Mouse (Mus musculus) stomach, embryonic 15.5 days (tissue): ENCODE results near the gene Tubb5. TPM values are rescaled to one million over a fixed set of nuclear protein-coding genes. Genes with fewer than 3 reads are reported as not detected.
A peak's percentile ranks its signal among the peaks of the same experiment; 100 is the strongest.

Experiments used
- ATAC-seq: fragments of 200-750 bp; cut with Nextera tagmentation; 2 replicates; pipeline ENCODE4 v1.8.0; 2017; ENCODE audit warnings: low read depth, moderate number of reproducible peaks, moderate TSS enrichment; ENCODE audit not compliant: insufficient read depth, low FRiP score
- H3K27ac ChIP-seq: fragments of 300-500 bp; sonication (generic); 2 replicates; pipeline ENCODE4 v1.5.1; 2015; ENCODE audit warnings: mild to moderate bottlenecking, inconsistent platforms
- H3K27me3 ChIP-seq: fragments of 300-500 bp; sonication (generic); replicated peaks from 2 replicates; pipeline ENCODE4 v1.6.1; 2015; ENCODE audit warnings: inconsistent platforms
- H3K36me3 ChIP-seq: fragments of 300-500 bp; sonication (generic); 2 replicates; pipeline ENCODE4 v1.6.1; 2015; ENCODE audit warnings: inconsistent platforms
- H3K4me1 ChIP-seq: fragments of 300-500 bp; sonication (generic); 2 replicates; pipeline ENCODE4 v1.6.1; 2015; ENCODE audit warnings: inconsistent platforms
- H3K4me2 ChIP-seq: fragments of 300-500 bp; sonication (generic); 2 replicates; pipeline ENCODE4 v1.6.1; 2015; ENCODE audit warnings: mild to moderate bottlenecking, inconsistent platforms
- H3K4me3 ChIP-seq: fragments of 300-500 bp; sonication (generic); replicated peaks from 2 replicates; pipeline ENCODE4 v1.5.1; 2015; ENCODE audit warnings: inconsistent platforms
- H3K9ac ChIP-seq: fragments of 300-500 bp; sonication (generic); 2 replicates; pipeline ENCODE4 v1.6.1; 2015; ENCODE audit warnings: inconsistent platforms
- H3K9me3 ChIP-seq: fragments of 300-500 bp; sonication (generic); 2 replicates; pipeline ENCODE4 v1.6.1; 2016; ENCODE audit warnings: inconsistent platforms
- WGBS: fragments of 180-500 bp; shearing (Covaris S2); methylation state at CpG from one replicate; pipeline ENCODE4 v1.1.7; 2015; 5-methylcytosine and 5-hydroxymethylcytosine counted together
- polyA plus RNA-seq: library from polyadenylated mRNA; unstranded; fragments of >200 nt; fragmentation: Nextera tagmentation; extraction: Ambion mirVana; gene quantifications from 2 replicates; pipeline ENCODE4 v1.2.1, GENCODE M21; 2015

Tubb5 gene
- 762 and 772 TPM in 2 replicates for polyA plus RNA-seq

GRCm38 (mm10) chr17:35838122-35838544 is at the start of gene Tubb5:
Gene Tubb5 (minus strand): TSS chr17:35838306.
- peaks cover 26% of the 10 kb centered on the region for H3K36me3 ChIP-seq
- peak within 1 kb of the TSS; percentile 95 for H3K27ac ChIP-seq
- H3K9ac ChIP-seq: peak within 1 kb of the TSS; percentile 81
- under 1% methylated on average over 29 of the region's 29 CpGs for WGBS
- no peaks in the 10 kb centered on the region for H3K9me3 ChIP-seq
- peak within 1 kb of the TSS; percentile 81 for H3K4me2 ChIP-seq
- peak; percentile 81 for ATAC-seq
- peak within 1 kb of the TSS; percentile 67 for H3K4me3 ChIP-seq
- H3K27me3 ChIP-seq: no peaks in the 10 kb centered on the region
- peaks cover 34% of the 10 kb centered on the region for H3K4me1 ChIP-seq

GRCm38 (mm10) chr17:35887725-35888124 is 49.6 kb upstream of the Tubb5 start:
- Histone ChIP-seq H3K9ac (no peak overlapping the region), H3K27ac (no peak overlapping the region), H3K27me3 (no peaks in the 10 kb centered on the region), H3K36me3 (peaks cover 66% of the 10 kb centered on the region), H3K4me3 (no peak overlapping the region), H3K4me2 (no peak overlapping the region), H3K9me3 (no peaks in the 10 kb centered on the region), H3K4me1 (no peaks in the 10 kb centered on the region)
- WGBS: 93% methylated on average over 11 of the region's 17 CpGs
- ATAC-seq: no peak

GRCm38 (mm10) chr17:35883777-35884176 is 45.7 kb upstream of the Tubb5 start:
- Histone ChIP-seq H3K4me3 (no peak overlapping the region), H3K4me2 (no peak overlapping the region), H3K4me1 (0 out of 2 replicates have a peak, but pooled peaks cover 9% of the 10 kb centered on the region), H3K9ac (no peak overlapping the region), H3K27ac (no peak overlapping the region), H3K36me3 (peaks cover 53% of the 10 kb centered on the region), H3K27me3 (no peaks in the 10 kb centered on the region), H3K9me3 (no peaks in the 10 kb centered on the region)
- ATAC-seq: no peak
- 93% methylated on average over 14 of the region's 14 CpGs for WGBS

GRCm38 (mm10) chr17:35882924-35883323 is 44.8 kb upstream of the Tubb5 start:
- Histone ChIP-seq H3K27me3 (no peaks in the 10 kb centered on the region), H3K36me3 (peaks cover 45% of the 10 kb centered on the region), H3K4me3 (no peak overlapping the region), H3K4me1 (0 out of 2 replicates have a peak, but pooled peaks cover 9% of the 10 kb centered on the region), H3K4me2 (no peak overlapping the region), H3K27ac (no peak overlapping the region), H3K9ac (no peak overlapping the region), H3K9me3 (no peaks in the 10 kb centered on the region)
- WGBS: 90% methylated on average over 17 of the region's 17 CpGs
- ATAC-seq: no peak

- 5% methylated on average over 66 of the region's 66 CpGs for WGBS
- Histone ChIP-seq H3K36me3 (peaks cover 28% of the 10 kb centered on the region), H3K27ac (peak within 1 kb of the TSS; percentile 71), H3K27me3 (no peaks in the 10 kb centered on the region), H3K9ac (peak within 1 kb of the TSS; percentile 88), H3K4me3 (peak within 1 kb of the TSS; percentile 85), H3K4me1 (0 out of 2 replicates have a peak, but pooled peaks cover 9% of the 10 kb centered on the region), H3K9me3 (no peaks in the 10 kb centered on the region), H3K4me2 (peak within 1 kb of the TSS; percentile 64)
- ATAC-seq: peak; percentile 93
Measured at GRCm38 (mm10) chr17:35879245-35880057, 41.3 kb upstream of the Tubb5 start, which contains the start of gene Dhx16. Gene Dhx16 (plus strand): TSS chr17:35879819.

- H3K4me1 ChIP-seq: peaks cover 18% of the 10 kb centered on the region
- H3K27ac ChIP-seq: no peak overlapping the region
- WGBS: 84% methylated on average over 6 of the region's 6 CpGs
- H3K4me3 ChIP-seq: no peak overlapping the region
- H3K4me2 ChIP-seq: no peak overlapping the region
- H3K9me3 ChIP-seq: no peaks in the 10 kb centered on the region
- no peak for ATAC-seq
- no peak overlapping the region for H3K9ac ChIP-seq
- no peaks in the 10 kb centered on the region for H3K27me3 ChIP-seq
- H3K36me3 ChIP-seq: 0 out of 2 replicates have a peak, but pooled peaks cover 3% of the 10 kb centered on the region
Measured at GRCm38 (mm10) chr17:35874721-35875120, 36.6 kb upstream of the Tubb5 start.

GRCm38 (mm10) chr17:35873774-35874519 is 35.8 kb upstream of the Tubb5 start:
- no peak overlapping the region for H3K4me3 ChIP-seq
- H3K9me3 ChIP-seq: no peaks in the 10 kb centered on the region
- 0 out of 2 replicates have a peak, but pooled peaks have one; percentile 50 for ATAC-seq
- H3K27ac ChIP-seq: peak overlapping the region; percentile 27; the same call in 1 of the 2 replicates
- no peaks in the 10 kb centered on the region for H3K27me3 ChIP-seq
- H3K4me2 ChIP-seq: no peak overlapping the region
- H3K9ac ChIP-seq: no peak overlapping the region
- 26% methylated on average over 21 of the region's 21 CpGs for WGBS
- H3K36me3 ChIP-seq: 0 out of 2 replicates have a peak, but pooled peaks cover 3% of the 10 kb centered on the region
- H3K4me1 ChIP-seq: peaks cover 24% of the 10 kb centered on the region

GRCm38 (mm10) chr17:35870884-35871696 is 33.0 kb upstream of the Tubb5 start:
- Histone ChIP-seq H3K36me3 (0 out of 2 replicates have a peak, but pooled peaks cover 2% of the 10 kb centered on the region), H3K9me3 (no peaks in the 10 kb centered on the region), H3K4me3 (peak overlapping the region; percentile 57), H3K9ac (no peak overlapping the region), H3K27ac (peak overlapping the region; percentile 98), H3K4me1 (peaks cover 37% of the 10 kb centered on the region), H3K4me2 (peak overlapping the region; percentile 93), H3K27me3 (no peaks in the 10 kb centered on the region)
- ATAC-seq: no peak
- WGBS: 64% methylated on average over 8 of the region's 8 CpGs

GRCm38 (mm10) chr17:35870151-35870883 is 32.2 kb upstream of the Tubb5 start:
- H3K4me1 ChIP-seq: peaks cover 38% of the 10 kb centered on the region
- WGBS: 44% methylated on average over 9 of the region's 9 CpGs
- peak overlapping the region; percentile 57 for H3K4me3 ChIP-seq
- H3K9me3 ChIP-seq: no peaks in the 10 kb centered on the region
- peak overlapping the region; percentile 93 for H3K4me2 ChIP-seq
- no peak overlapping the region for H3K9ac ChIP-seq
- H3K27me3 ChIP-seq: no peaks in the 10 kb centered on the region
- H3K27ac ChIP-seq: peak overlapping the region; percentile 98
- H3K36me3 ChIP-seq: no peaks in the 10 kb centered on the region
- ATAC-seq: 0 out of 2 replicates have a peak, but pooled peaks have one; percentile 3

GRCm38 (mm10) chr17:35869346-35870067 is 31.4 kb upstream of the Tubb5 start:
- H3K9ac ChIP-seq: peak overlapping the region; percentile 31
- WGBS: 3% methylated on average over 7 of the region's 7 CpGs
- peaks cover 46% of the 10 kb centered on the region for H3K4me1 ChIP-seq
- peak overlapping the region; percentile 98 for H3K27ac ChIP-seq
- H3K36me3 ChIP-seq: no peaks in the 10 kb centered on the region
- H3K4me3 ChIP-seq: peak overlapping the region; percentile 57
- no peaks in the 10 kb centered on the region for H3K27me3 ChIP-seq
- H3K4me2 ChIP-seq: peak overlapping the region; percentile 93
- no peaks in the 10 kb centered on the region for H3K9me3 ChIP-seq
- ATAC-seq: no peak
